Mouse (Mus musculus) kidney, postnatal 10 days (tissue): ENCODE data around the gene Ppp3ca.

Experiments used
- DNase-seq: peaks from one replicate; pipeline ENCODE4 v3.0.0; 2021; ENCODE audit warnings: mixed read lengths

Gene Ppp3ca

GRCm38 (mm10) chr3:136946662-136947061 is 276.7 kb downstream of the Ppp3ca start:
- DNase-seq: no peak

- no peak for DNase-seq
Observed at GRCm38 (mm10) chr3:136948142-136948541, 278.2 kb downstream of the Ppp3ca start.

- DNase-seq: no peak
Observed at GRCm38 (mm10) chr3:136951792-136952191, 281.9 kb downstream of the Ppp3ca start.

- DNase-seq: no peak
Observed at GRCm38 (mm10) chr3:136952822-136953221, 282.9 kb downstream of the Ppp3ca start.

GRCm38 (mm10) chr3:136955043-136955442 is 285.1 kb downstream of the Ppp3ca start:
- no peak for DNase-seq

GRCm38 (mm10) chr3:136960314-136960713 is 290.4 kb downstream of the Ppp3ca start:
- DNase-seq: no peak

- DNase-seq: no peak
Observed at GRCm38 (mm10) chr3:136966786-136967185, 296.9 kb downstream of the Ppp3ca start.

GRCm38 (mm10) chr3:136967510-136967909 is 297.6 kb downstream of the Ppp3ca start:
- DNase-seq: no peak

GRCm38 (mm10) chr3:136969796-136970195 is 299.9 kb downstream of the Ppp3ca start:
- DNase-seq: peak; percentile 39

GRCm38 (mm10) chr3:136977859-136978258 is 307.9 kb downstream of the Ppp3ca start:
- DNase-seq: no peak

GRCm38 (mm10) chr3:136980915-136981588 is 311.1 kb downstream of the Ppp3ca start:
- DNase-seq: no peak

GRCm38 (mm10) chr3:136981589-136981924 is 311.6 kb downstream of the Ppp3ca start:
- no peak for DNase-seq

- DNase-seq: peak; percentile 12
Observed at GRCm38 (mm10) chr3:136982021-136982420, 312.1 kb downstream of the Ppp3ca start.

- no peak for DNase-seq
Observed at GRCm38 (mm10) chr3:136986096-136986881, 316.4 kb downstream of the Ppp3ca start.
